Mouse (Mus musculus) cerebellum, adult 9-10 months (tissue): ENCODE data around the gene Lamb1.

Experiments used
- DNase-seq: peaks from one replicate; pipeline ENCODE4 v3.0.0; 2022

Lamb1 gene

GRCm38 (mm10) chr12:31290951-31291350 lies 25.9 kb downstream of the Lamb1 start:
- DNase-seq, result no peak

- no peak for DNase-seq
These were observed 28.5 kb downstream of the Lamb1 start for GRCm38 (mm10) chr12:31293361-31294142.

GRCm38 (mm10) chr12:31294526-31294925 lies 29.5 kb downstream of the Lamb1 start:
- no peak for DNase-seq

GRCm38 (mm10) chr12:31294996-31295395 lies 30.0 kb downstream of the Lamb1 start:
- no peak for DNase-seq

- DNase-seq, result no peak
These were observed 30.5 kb downstream of the Lamb1 start for GRCm38 (mm10) chr12:31295505-31295904.

- no peak for DNase-seq
These were observed 31.1 kb downstream of the Lamb1 start for GRCm38 (mm10) chr12:31296097-31296496.

GRCm38 (mm10) chr12:31298122-31298521 lies 33.1 kb downstream of the Lamb1 start:
- DNase-seq, result no peak

- no peak for DNase-seq
These were observed 33.5 kb downstream of the Lamb1 start for GRCm38 (mm10) chr12:31298530-31298929.

- DNase-seq, result no peak
These were observed 34.1 kb downstream of the Lamb1 start for GRCm38 (mm10) chr12:31299126-31299525.

- DNase-seq, result no peak
These were observed 34.7 kb downstream of the Lamb1 start for GRCm38 (mm10) chr12:31299676-31300197.

GRCm38 (mm10) chr12:31300276-31300675 lies 35.2 kb downstream of the Lamb1 start:
- DNase-seq, result no peak

GRCm38 (mm10) chr12:31302266-31302665 lies 37.2 kb downstream of the Lamb1 start:
- no peak for DNase-seq

- DNase-seq, result no peak
These were observed 37.9 kb downstream of the Lamb1 start for GRCm38 (mm10) chr12:31302766-31303511.

- DNase-seq, result no peak
These were observed 41.1 kb downstream of the Lamb1 start for GRCm38 (mm10) chr12:31306075-31306675.

GRCm38 (mm10) chr12:31307011-31307410 lies 42.0 kb downstream of the Lamb1 start:
- DNase-seq, result no peak

GRCm38 (mm10) chr12:31307756-31308155 lies 42.7 kb downstream of the Lamb1 start:
- no peak for DNase-seq

GRCm38 (mm10) chr12:31310687-31311086 lies 45.7 kb downstream of the Lamb1 start:
- DNase-seq, result no peak

GRCm38 (mm10) chr12:31311671-31312265 lies 46.7 kb downstream of the Lamb1 start:
- no peak for DNase-seq

- no peak for DNase-seq
These were observed 47.2 kb downstream of the Lamb1 start for GRCm38 (mm10) chr12:31312281-31312680.

- no peak for DNase-seq
These were observed 48.1 kb downstream of the Lamb1 start for GRCm38 (mm10) chr12:31313136-31313535.

GRCm38 (mm10) chr12:31314310-31314709 lies 49.3 kb downstream of the Lamb1 start:
- no peak for DNase-seq

GRCm38 (mm10) chr12:31315961-31316360 lies 50.9 kb downstream of the Lamb1 start:
- no peak for DNase-seq
